Mouse (Mus musculus): ENCODE results near the gene Eif4e.

DNA sequence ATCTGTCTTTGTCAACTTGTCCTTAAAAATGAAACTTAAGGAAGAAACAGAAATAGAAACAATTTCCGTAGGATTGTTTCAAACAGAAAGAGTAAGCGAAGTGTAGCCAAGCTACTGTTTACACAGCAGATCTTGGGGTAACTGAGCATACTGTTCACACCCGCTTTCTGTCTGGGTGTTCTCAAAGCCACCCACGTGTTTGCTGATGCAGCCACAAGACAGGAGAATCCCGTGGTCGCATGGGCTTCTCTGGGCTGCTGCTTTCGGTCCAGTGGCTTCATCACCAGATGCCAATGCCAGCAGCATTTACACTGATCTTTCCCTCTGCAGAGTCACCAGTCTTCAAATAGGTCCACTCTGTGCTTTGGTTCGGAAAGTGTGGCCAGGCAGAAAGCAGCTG is 79.2 kb downstream of the Eif4e start:
- no peak for TF ChIP-seq TCF12 (IDR thresholded peaks at IDR 0.05; ENCODE audit: insufficient read depth, poor library complexity, severe bottlenecking)
- no peak for TF ChIP-seq POLR2A (IDR thresholded peaks at IDR 0.05; ENCODE audit: insufficient read length, low read depth)
- no peak for TF ChIP-seq MYOG (IDR thresholded peaks at IDR 0.05; ENCODE audit: control insufficient read depth in 1 of 3, insufficient read depth in 1 of 3, insufficient read length in 2 of 3, low read depth in 2 of 3)
- TF ChIP-seq REST (IDR thresholded peaks at IDR 0.05; ENCODE audit: insufficient read depth, insufficient read length) = no peak
- TF ChIP-seq MAX (IDR thresholded peaks at IDR 0.05; ENCODE audit: low read depth) = no peak
